15 mouse cellular contexts compared by ENCODE assay signal in genomic region chr16:94544540-94545105, GRCm38 (mm10). TPM values are rescaled to one million over a fixed set of nuclear protein-coding genes. Genes with fewer than 3 reads are reported as not detected.
DNase-seq lines count a peak whose midpoint lies in the region; ATAC-seq lines count a peak whose summit lies in the region.
"Had no signal": no experiment of that assay in that cellular context is flagged by ENCODE, and none has a peak within 500 bp of the region (broad histone marks: within the 10 kb centered on the region; RNA-seq: fewer than 3 reads in every experiment).

No protein-coding gene starts in this region.

- H3K27me3 ChIP-seq in megakaryocyte, embryonic 14.5 days (replicated peaks) = no peaks in the 10 kb centered on the region
- no peaks in the 10 kb centered on the region for H3K27me3 ChIP-seq in intestine, embryonic 15.5 days (replicated peaks)
- no peaks in the 10 kb centered on the region for H3K27me3 ChIP-seq in stomach, embryonic 16.5 days (ENCODE audit: control insufficient read depth, insufficient read depth, low read length)
- H3K27me3 ChIP-seq in forebrain, embryonic 14.5 days (replicated peaks; ENCODE audit: control insufficient read depth, insufficient read depth, low read length) = no peaks in the 10 kb centered on the region
- H3K27me3 ChIP-seq: embryonic facial prominence, embryonic 13.5 days; hindbrain, embryonic 12.5 days; stomach, embryonic 15.5 days had no signal

- peak overlapping the region; percentile 59 for H3K4me3 ChIP-seq in megakaryocyte, embryonic 14.5 days (replicated peaks)
- H3K4me3 ChIP-seq in intestine, embryonic 15.5 days (replicated peaks) = no peak overlapping the region
- H3K4me3 ChIP-seq in stomach, embryonic 16.5 days (replicated peaks; ENCODE audit: low read length) = no peak overlapping the region
- no peak overlapping the region for H3K4me3 ChIP-seq in forebrain, embryonic 14.5 days (ENCODE audit: low read depth, low read length)
- H3K4me3 ChIP-seq: embryonic facial prominence, embryonic 13.5 days; hindbrain, embryonic 12.5 days; stomach, embryonic 15.5 days had no signal

- peaks cover 5% of the 10 kb centered on the region for H3K36me3 ChIP-seq in megakaryocyte, embryonic 14.5 days (replicated peaks; ENCODE audit: low read length)
- H3K36me3 ChIP-seq in intestine, embryonic 15.5 days = no peaks in the 10 kb centered on the region
- no peaks in the 10 kb centered on the region for H3K36me3 ChIP-seq in stomach, embryonic 16.5 days (ENCODE audit: control insufficient read depth, insufficient read depth, low read length)
- no peaks in the 10 kb centered on the region for H3K36me3 ChIP-seq in forebrain, embryonic 14.5 days (ENCODE audit: control insufficient read depth, insufficient read depth, low read length)
- H3K36me3 ChIP-seq: embryonic facial prominence, embryonic 13.5 days; hindbrain, embryonic 12.5 days; stomach, embryonic 15.5 days had no signal

- no peak overlapping the region for H3K27ac ChIP-seq in intestine, embryonic 15.5 days
- H3K27ac ChIP-seq in stomach, embryonic 16.5 days (ENCODE audit: low read length) = no peak overlapping the region
- no peak overlapping the region for H3K27ac ChIP-seq in forebrain, embryonic 14.5 days (ENCODE audit: low read depth, low read length)
- H3K27ac ChIP-seq: embryonic facial prominence, embryonic 13.5 days; hindbrain, embryonic 12.5 days; stomach, embryonic 15.5 days had no signal

- H3K9ac ChIP-seq in intestine, embryonic 15.5 days = no peak overlapping the region
- H3K9ac ChIP-seq in stomach, embryonic 16.5 days (ENCODE audit: low read length) = no peak overlapping the region
- no peak overlapping the region for H3K9ac ChIP-seq in forebrain, embryonic 14.5 days (ENCODE audit: low read length)
- H3K9ac ChIP-seq: embryonic facial prominence, embryonic 13.5 days; hindbrain, embryonic 12.5 days; stomach, embryonic 15.5 days had no signal

- peak; percentile 65 to 75 for DNase-seq in heart, adult 18-20 months
- no peak for DNase-seq in forebrain, embryonic 14.5 days (ENCODE audit: low spot score)
- DNase-seq in kidney, adult 18-20 months = no peak
- DNase-seq: cerebellum, adult 11-12 months; kidney, postnatal 25 days; left cerebral cortex, postnatal 4 days; lung, postnatal 4 days had no signal

- ATAC-seq in megakaryocyte, adult 5-6 weeks (ENCODE audit: poor library complexity, severe bottlenecking) = no peak
- ATAC-seq in intestine, embryonic 15.5 days = peak; percentile 76
- peak; percentile 66; the same call in 1 of the 2 replicates for ATAC-seq in stomach, embryonic 16.5 days (ENCODE audit: insufficient read depth, low FRiP score)
- no peak for ATAC-seq in erythroid progenitor cell, adult 5-6 weeks (replicated peaks; ENCODE audit: low FRiP score, poor library complexity, severe bottlenecking)
- ATAC-seq in forebrain, embryonic 14.5 days = no peak

- H3K4me1 ChIP-seq in megakaryocyte, embryonic 14.5 days = peaks cover 37% of the 10 kb centered on the region
- 0 out of 2 replicates have a peak, but pooled peaks cover 5% of the 10 kb centered on the region for H3K4me1 ChIP-seq in intestine, embryonic 15.5 days (replicated peaks)
- peaks cover 6% of the 10 kb centered on the region; the same call in 1 of the 2 replicates for H3K4me1 ChIP-seq in stomach, embryonic 16.5 days (ENCODE audit: control insufficient read depth, insufficient read depth, low read length)
- no peaks in the 10 kb centered on the region for H3K4me1 ChIP-seq in forebrain, embryonic 14.5 days (ENCODE audit: control insufficient read depth, insufficient read depth, low read length)
- H3K4me1 ChIP-seq: embryonic facial prominence, embryonic 13.5 days; stomach, embryonic 15.5 days had no signal

- 38% methylated on average over 11 of the region's 11 CpGs for WGBS in intestine, embryonic 15.5 days
- 37% methylated on average over 11 of the region's 11 CpGs for WGBS in stomach, embryonic 16.5 days
- 71% methylated on average over 11 of the region's 11 CpGs for WGBS in forebrain, embryonic 14.5 days

- H3K9me3 ChIP-seq in megakaryocyte, embryonic 14.5 days = peaks cover 13% of the 10 kb centered on the region; the same call in 1 of the 2 replicates
- no peaks in the 10 kb centered on the region for H3K9me3 ChIP-seq in intestine, embryonic 15.5 days
- no peaks in the 10 kb centered on the region for H3K9me3 ChIP-seq in stomach, embryonic 16.5 days (replicated peaks; ENCODE audit: control insufficient read depth, low read length)
- no peaks in the 10 kb centered on the region for H3K9me3 ChIP-seq in forebrain, embryonic 14.5 days (replicated peaks; ENCODE audit: control insufficient read depth, low read length)
- H3K9me3 ChIP-seq: embryonic facial prominence, embryonic 13.5 days; hindbrain, embryonic 12.5 days; stomach, embryonic 15.5 days had no signal

- no peak overlapping the region for H3K4me2 ChIP-seq in intestine, embryonic 15.5 days (replicated peaks)
- no peak overlapping the region for H3K4me2 ChIP-seq in stomach, embryonic 16.5 days (ENCODE audit: low read depth, low read length)
- no peak overlapping the region for H3K4me2 ChIP-seq in forebrain, embryonic 14.5 days (ENCODE audit: low read length)
- H3K4me2 ChIP-seq: embryonic facial prominence, embryonic 13.5 days; hindbrain, embryonic 12.5 days; stomach, embryonic 15.5 days had no signal

RNA-seq across cellular contexts. Expression of gene Vps26c, which starts 18.0 kb away (rescaled TPM):
- 2.8 and 3.1 TPM in 2 replicates for polyA plus RNA-seq in megakaryocyte, embryonic 14.5 days (2012; ENCODE audit: insufficient read depth, low replicate concordance)
- 39.2 and 43.3 TPM in 2 replicates for total RNA-seq in megakaryocyte, adult 5-6 weeks (2015)
- total RNA-seq in megakaryocyte, adult 5-6 weeks (2017) = 45.6 and 46.0 TPM in 2 replicates
- total RNA-seq in heart, adult 18-20 months (2021) = 10 to 100 TPM; 20.7 to 21.7 TPM
- 61.5 and 63.1 TPM in 2 replicates for polyA plus RNA-seq in intestine, embryonic 15.5 days (2015; fragmentation: Nextera tagmentation; extraction: Ambion mirVana)
- polyA plus RNA-seq in stomach, embryonic 16.5 days (2015; fragmentation: Nextera tagmentation; extraction: Ambion mirVana) = 52.7 and 53.3 TPM in 2 replicates
- total RNA-seq in erythroid progenitor cell, adult 5-6 weeks (2015; ENCODE audit: low replicate concordance) = 14.7 and 24.9 TPM in 2 replicates
- 7.6 and 18.9 TPM in 2 replicates for total RNA-seq in erythroid progenitor cell, adult 5-6 weeks (2017; ENCODE audit: low replicate concordance)
- polyA plus RNA-seq in forebrain, embryonic 14.5 days (2014; fragmentation: Nextera tagmentation; extraction: Ambion mirVana) = 78.7 and 80.7 TPM in 2 replicates

RNA-seq across cellular contexts. Expression of gene Dyrk1a, which starts 25.2 kb away (rescaled TPM):
- polyA plus RNA-seq in megakaryocyte, embryonic 14.5 days (2012; ENCODE audit: insufficient read depth, low replicate concordance) = 5.9 and 6.5 TPM in 2 replicates
- total RNA-seq in megakaryocyte, adult 5-6 weeks (2015) = 65.9 and 67.4 TPM in 2 replicates
- total RNA-seq in megakaryocyte, adult 5-6 weeks (2017) = 62.2 and 66.8 TPM in 2 replicates
- 10 to 100 TPM; 64.8 to 73.1 TPM for total RNA-seq in heart, adult 18-20 months (2021)
- 8.1 and 8.7 TPM in 2 replicates for polyA plus RNA-seq in intestine, embryonic 15.5 days (2015; fragmentation: Nextera tagmentation; extraction: Ambion mirVana)
- 7.4 TPM in 2 replicates for polyA plus RNA-seq in stomach, embryonic 16.5 days (2015; fragmentation: Nextera tagmentation; extraction: Ambion mirVana)
- 115 and 116 TPM in 2 replicates for total RNA-seq in erythroid progenitor cell, adult 5-6 weeks (2015; ENCODE audit: low replicate concordance)
- 114 and 123 TPM in 2 replicates for total RNA-seq in erythroid progenitor cell, adult 5-6 weeks (2017; ENCODE audit: low replicate concordance)
- 14.8 and 15.6 TPM in 2 replicates for polyA plus RNA-seq in forebrain, embryonic 14.5 days (2014; fragmentation: Nextera tagmentation; extraction: Ambion mirVana)

Comparison
In these comparisons a context has a peak if more than half of its experiments do, and no peak if none do; other contexts are left out.
1. ATAC-seq: peak in intestine, embryonic 15.5 days (single experiment) and stomach, embryonic 16.5 days (single experiment); none in megakaryocyte, adult 5-6 weeks (single experiment), erythroid progenitor cell, adult 5-6 weeks (single experiment) and forebrain, embryonic 14.5 days (single experiment).
2. DNase-seq: peak in heart, adult 18-20 months (2 of 2); none in forebrain, embryonic 14.5 days (single experiment) and kidney, adult 18-20 months (single experiment).
3. RNA of gene Vps26c, which starts 18.0 kb away (polyA plus RNA-seq): 78.7 to 80.7 TPM in forebrain, embryonic 14.5 days, 61.5 to 63.1 TPM in intestine, embryonic 15.5 days and 52.7 to 53.3 TPM in stomach, embryonic 16.5 days; 2.8 to 3.1 TPM in megakaryocyte, embryonic 14.5 days; every median in the first group is over 10 times any median in the second.